Mouse (Mus musculus): Measurements from ENCODE around the gene Chic2. TPM values are rescaled to one million over a fixed set of nuclear protein-coding genes. Genes with fewer than 3 reads are reported as not detected.

Chic2 gene
- polyA plus RNA-seq, 1 experiment from 2014 or later = 37.8 TPM

- H3K9me3 ChIP-seq = no peaks in the 10 kb centered on the region
- no peaks in the 10 kb centered on the region for H3K27me3 ChIP-seq (ENCODE audit: insufficient read depth, poor library complexity, severe bottlenecking)
- peaks cover 2% of the 10 kb centered on the region; the same call in 1 of the 2 replicates for H3K36me3 ChIP-seq
- H3K4me1 ChIP-seq = peaks cover 17% of the 10 kb centered on the region
- H3K27ac ChIP-seq = no peak overlapping the region
- DNase-seq (ENCODE audit: low spot score) = no peak
- WGBS = 46% methylated on average over 15 of the region's 15 CpGs
- no peak overlapping the region for H3K4me3 ChIP-seq
Observed at GRCm38 (mm10) chr5:75046681-75047321, 2.2 kb upstream of the Chic2 start.

DNA sequence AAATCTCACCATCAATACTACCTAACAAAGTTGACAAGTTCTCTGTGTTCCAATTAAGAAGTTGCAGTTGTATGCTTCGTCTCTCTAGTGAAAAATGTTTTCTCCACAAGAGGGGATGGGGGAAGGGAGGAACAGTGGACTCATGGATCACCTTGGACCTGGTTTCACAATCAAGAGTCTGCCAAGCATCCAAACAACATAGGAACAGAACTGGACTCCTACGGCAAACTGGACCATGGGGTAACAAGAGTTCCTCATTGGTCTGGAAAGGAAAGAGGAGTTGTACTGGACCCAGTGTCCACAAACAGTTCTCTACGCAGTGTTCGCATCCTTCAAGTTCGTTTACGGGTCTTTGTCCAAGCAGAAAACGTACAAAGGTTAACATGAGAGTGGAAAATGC is 797 bp upstream of the Chic2 start:
- DNase-seq (ENCODE audit: low spot score) = no peak
- WGBS = 90% methylated on average over 7 of the region's 7 CpGs
- Histone ChIP-seq H3K4me1 (peaks cover 17% of the 10 kb centered on the region), H3K27ac (no peak overlapping the region), H3K27me3 (ENCODE audit: insufficient read depth, poor library complexity, severe bottlenecking) (no peaks in the 10 kb centered on the region), H3K9me3 (no peaks in the 10 kb centered on the region), H3K4me3 (no peak overlapping the region), H3K36me3 (peaks cover 8% of the 10 kb centered on the region; the same call in 1 of the 2 replicates)

DNA sequence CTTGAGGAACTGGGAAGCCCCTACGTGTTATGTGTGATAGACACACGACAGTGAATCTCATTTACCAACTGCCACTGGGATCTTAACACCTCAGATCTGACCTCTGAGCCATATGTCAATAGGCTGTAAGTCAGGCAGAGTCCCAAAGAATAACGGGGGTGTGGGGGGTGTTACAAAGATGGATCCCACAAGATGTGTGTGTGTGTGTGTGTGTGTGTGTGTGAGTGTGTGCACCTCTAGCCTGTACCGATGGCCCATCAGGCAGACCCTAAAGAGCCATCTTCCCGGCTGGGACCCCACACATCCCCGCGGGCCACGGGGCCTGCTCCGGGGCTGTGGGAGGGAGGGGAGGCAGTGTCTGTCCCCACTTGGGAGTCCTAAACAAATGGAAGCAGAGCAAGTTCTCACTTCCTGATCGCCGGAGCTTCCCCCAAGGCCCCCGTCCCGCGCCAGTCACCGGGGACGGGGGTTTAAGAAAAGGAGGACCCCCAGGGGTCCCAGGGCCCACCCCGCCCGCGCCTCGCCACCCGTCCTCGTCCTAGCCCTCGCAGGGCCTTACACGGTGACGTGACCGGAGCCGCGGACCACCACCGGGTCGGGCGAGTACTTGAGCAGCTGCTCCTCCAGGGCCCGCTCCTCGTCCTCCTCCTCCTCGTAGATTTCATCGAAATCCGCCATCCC is 813 bp downstream of the Chic2 start:
- no peaks in the 10 kb centered on the region for H3K27me3 ChIP-seq (ENCODE audit: insufficient read depth, poor library complexity, severe bottlenecking)

DNA sequence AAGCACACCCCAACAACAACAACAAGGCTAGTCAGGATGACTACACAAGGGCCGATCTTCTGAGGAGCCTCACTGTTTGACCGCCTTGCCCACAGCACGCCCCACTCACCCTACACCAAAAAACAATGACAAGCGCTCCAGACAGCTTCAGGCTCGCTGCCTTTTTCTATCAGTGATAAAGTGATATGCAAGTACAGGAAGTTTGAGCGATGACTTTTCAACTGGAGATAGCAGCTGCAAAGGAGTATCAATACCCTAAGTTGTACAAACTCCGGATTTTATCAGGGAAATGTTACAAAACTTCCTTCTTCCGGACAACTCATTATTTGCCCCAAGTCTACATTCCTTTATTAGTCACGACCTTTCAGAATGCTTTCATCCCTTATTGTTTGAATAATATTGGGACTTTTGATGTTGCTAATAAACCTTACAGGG is 1.5 kb downstream of the Chic2 start:
- peak overlapping the region; percentile 98; the same call in 1 of the 2 replicates for H3K27ac ChIP-seq
- WGBS = 27% methylated on average over 9 of the region's 9 CpGs
- H3K4me1 ChIP-seq = peaks cover 17% of the 10 kb centered on the region
- H3K9me3 ChIP-seq = no peaks in the 10 kb centered on the region
- H3K27me3 ChIP-seq (ENCODE audit: insufficient read depth, poor library complexity, severe bottlenecking) = no peaks in the 10 kb centered on the region
- H3K36me3 ChIP-seq = peaks cover 8% of the 10 kb centered on the region; the same call in 1 of the 2 replicates
- peak overlapping the region; percentile 99 for H3K4me3 ChIP-seq
- no peak for DNase-seq (ENCODE audit: low spot score)

More for the DNA sequence above, 813 bp downstream of the Chic2 start:
- under 1% methylated on average over 33 of the region's 36 CpGs for WGBS
- Histone ChIP-seq H3K9me3 (no peaks in the 10 kb centered on the region), H3K4me3 (peak overlapping the region; percentile 99), H3K4me1 (peaks cover 17% of the 10 kb centered on the region), H3K27ac (peak overlapping the region; percentile 98), H3K36me3 (peaks cover 8% of the 10 kb centered on the region; the same call in 1 of the 2 replicates)
- peak; percentile 84 for DNase-seq (ENCODE audit: low spot score)

DNA sequence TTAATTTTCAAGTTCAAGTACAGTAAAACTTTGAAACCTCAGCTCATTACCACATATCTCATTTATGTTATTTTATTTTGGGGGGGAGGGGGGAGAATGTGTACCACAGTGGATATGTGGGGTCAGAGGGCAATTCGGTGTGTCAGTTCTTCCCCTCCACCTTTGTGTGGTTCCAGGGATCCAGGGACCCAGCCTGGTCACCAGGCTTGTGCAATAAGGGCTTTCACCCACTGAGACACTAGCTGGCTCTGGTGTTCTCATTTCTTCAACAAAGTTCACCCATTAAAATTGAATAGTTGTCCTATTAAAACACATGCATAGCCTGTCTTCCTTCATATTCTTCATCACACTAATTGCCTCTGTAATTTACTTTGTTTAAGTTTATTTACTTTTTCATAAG is 5.3 kb downstream of the Chic2 start:
- Histone ChIP-seq H3K4me3 (no peak overlapping the region), H3K27me3 (ENCODE audit: insufficient read depth, poor library complexity, severe bottlenecking) (no peaks in the 10 kb centered on the region), H3K27ac (no peak overlapping the region), H3K9me3 (no peaks in the 10 kb centered on the region), H3K4me1 (peaks cover 17% of the 10 kb centered on the region), H3K36me3 (peaks cover 8% of the 10 kb centered on the region; the same call in 1 of the 2 replicates)
- no peak for DNase-seq (ENCODE audit: low spot score)
- WGBS = 87% methylated on average over 1 of the region's 1 CpGs

GRCm38 (mm10) chr5:75035475-75035874 is 9.1 kb downstream of the Chic2 start:
- Histone ChIP-seq H3K9me3 (no peaks in the 10 kb centered on the region), H3K4me1 (0 out of 2 replicates have a peak, but pooled peaks cover 5% of the 10 kb centered on the region), H3K4me3 (no peak overlapping the region), H3K27me3 (ENCODE audit: insufficient read depth, poor library complexity, severe bottlenecking) (no peaks in the 10 kb centered on the region), H3K27ac (no peak overlapping the region), H3K36me3 (0 out of 2 replicates have a peak, but pooled peaks cover 10% of the 10 kb centered on the region)
- no peak for DNase-seq (ENCODE audit: low spot score)
- 88% methylated on average over 3 of the region's 3 CpGs for WGBS

DNA sequence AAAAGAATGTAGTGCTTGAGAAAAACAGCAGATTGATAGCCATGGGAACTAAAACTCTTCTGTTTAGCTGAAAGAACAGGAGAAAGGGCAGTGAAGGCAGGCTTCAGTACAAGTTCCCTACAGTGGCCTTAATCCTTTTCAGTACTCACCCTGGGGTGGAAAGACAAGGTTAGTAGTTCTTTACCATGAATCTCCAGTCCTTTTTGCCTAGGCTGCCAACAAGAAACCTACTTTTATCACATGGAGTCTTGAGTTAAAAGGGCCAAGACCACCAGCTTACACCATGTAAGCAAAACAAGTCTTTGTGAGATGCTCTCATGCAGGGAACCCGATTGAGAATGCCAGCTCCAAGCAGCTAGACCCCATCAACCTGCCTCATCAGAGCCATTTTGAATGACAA is 29.8 kb downstream of the Chic2 start:
- no peaks in the 10 kb centered on the region for H3K9me3 ChIP-seq
- peaks cover 4% of the 10 kb centered on the region; the same call in 1 of the 2 replicates for H3K36me3 ChIP-seq
- no peaks in the 10 kb centered on the region for H3K27me3 ChIP-seq (ENCODE audit: insufficient read depth, poor library complexity, severe bottlenecking)
- no peak for DNase-seq (ENCODE audit: low spot score)
- no peak overlapping the region for H3K27ac ChIP-seq
- H3K4me3 ChIP-seq = no peak overlapping the region
- H3K4me1 ChIP-seq = no peaks in the 10 kb centered on the region
- WGBS = 89% methylated on average over 1 of the region's 1 CpGs

GRCm38 (mm10) chr5:75012771-75013421 is 31.7 kb downstream of the Chic2 start:
- peaks cover 8% of the 10 kb centered on the region for H3K36me3 ChIP-seq
- no peak overlapping the region for H3K4me3 ChIP-seq
- 78% methylated on average over 8 of the region's 8 CpGs for WGBS
- H3K9me3 ChIP-seq = no peaks in the 10 kb centered on the region
- no peak overlapping the region for H3K27ac ChIP-seq
- no peaks in the 10 kb centered on the region for H3K27me3 ChIP-seq (ENCODE audit: insufficient read depth, poor library complexity, severe bottlenecking)
- H3K4me1 ChIP-seq = no peaks in the 10 kb centered on the region
- DNase-seq (ENCODE audit: low spot score) = no peak

- Histone ChIP-seq H3K9me3 (no peaks in the 10 kb centered on the region), H3K27me3 (ENCODE audit: insufficient read depth, poor library complexity, severe bottlenecking) (no peaks in the 10 kb centered on the region), H3K36me3 (peaks cover 13% of the 10 kb centered on the region), H3K27ac (no peak overlapping the region), H3K4me1 (no peaks in the 10 kb centered on the region), H3K4me3 (no peak overlapping the region)
- no peak for DNase-seq (ENCODE audit: low spot score)
- 69% methylated on average over 4 of the region's 4 CpGs for WGBS
Observed at GRCm38 (mm10) chr5:75011985-75012738, 32.4 kb downstream of the Chic2 start.

GRCm38 (mm10) chr5:75004755-75005154 is 39.8 kb downstream of the Chic2 start:
- no peak for DNase-seq (ENCODE audit: low spot score)
- H3K36me3 ChIP-seq = peaks cover 19% of the 10 kb centered on the region
- WGBS = 67% methylated on average over 3 of the region's 3 CpGs
- H3K27ac ChIP-seq = no peak overlapping the region
- no peak overlapping the region for H3K4me3 ChIP-seq
- no peaks in the 10 kb centered on the region for H3K27me3 ChIP-seq (ENCODE audit: insufficient read depth, poor library complexity, severe bottlenecking)
- no peaks in the 10 kb centered on the region for H3K9me3 ChIP-seq
- H3K4me1 ChIP-seq = no peaks in the 10 kb centered on the region

DNA sequence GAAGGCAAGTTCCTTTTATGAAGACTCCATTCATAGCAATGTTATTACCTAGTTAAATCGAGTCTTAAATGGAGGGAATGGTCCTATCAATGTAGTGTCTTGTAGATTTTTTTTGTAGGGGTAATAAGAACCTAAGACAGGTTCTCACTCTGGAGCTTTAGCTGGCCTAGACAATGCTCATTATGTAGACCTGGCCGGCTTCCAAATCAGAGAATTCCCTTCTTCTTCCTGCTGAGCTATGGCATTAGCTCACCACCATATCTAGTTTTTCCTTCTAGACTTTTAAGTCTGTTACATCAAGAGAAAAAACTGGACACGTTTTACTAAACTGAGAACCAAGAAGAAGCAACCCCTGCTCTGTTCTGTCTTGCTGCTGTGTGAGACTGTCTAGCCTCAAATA is 42.5 kb downstream of the Chic2 start:
- no peak for DNase-seq (ENCODE audit: low spot score)
- no peak overlapping the region for H3K4me3 ChIP-seq
- no peaks in the 10 kb centered on the region for H3K4me1 ChIP-seq
- WGBS = 84% methylated on average over 3 of the region's 3 CpGs
- H3K9me3 ChIP-seq = no peaks in the 10 kb centered on the region
- H3K27me3 ChIP-seq (ENCODE audit: insufficient read depth, poor library complexity, severe bottlenecking) = no peaks in the 10 kb centered on the region
- peaks cover 16% of the 10 kb centered on the region for H3K36me3 ChIP-seq
- H3K27ac ChIP-seq = no peak overlapping the region

DNA sequence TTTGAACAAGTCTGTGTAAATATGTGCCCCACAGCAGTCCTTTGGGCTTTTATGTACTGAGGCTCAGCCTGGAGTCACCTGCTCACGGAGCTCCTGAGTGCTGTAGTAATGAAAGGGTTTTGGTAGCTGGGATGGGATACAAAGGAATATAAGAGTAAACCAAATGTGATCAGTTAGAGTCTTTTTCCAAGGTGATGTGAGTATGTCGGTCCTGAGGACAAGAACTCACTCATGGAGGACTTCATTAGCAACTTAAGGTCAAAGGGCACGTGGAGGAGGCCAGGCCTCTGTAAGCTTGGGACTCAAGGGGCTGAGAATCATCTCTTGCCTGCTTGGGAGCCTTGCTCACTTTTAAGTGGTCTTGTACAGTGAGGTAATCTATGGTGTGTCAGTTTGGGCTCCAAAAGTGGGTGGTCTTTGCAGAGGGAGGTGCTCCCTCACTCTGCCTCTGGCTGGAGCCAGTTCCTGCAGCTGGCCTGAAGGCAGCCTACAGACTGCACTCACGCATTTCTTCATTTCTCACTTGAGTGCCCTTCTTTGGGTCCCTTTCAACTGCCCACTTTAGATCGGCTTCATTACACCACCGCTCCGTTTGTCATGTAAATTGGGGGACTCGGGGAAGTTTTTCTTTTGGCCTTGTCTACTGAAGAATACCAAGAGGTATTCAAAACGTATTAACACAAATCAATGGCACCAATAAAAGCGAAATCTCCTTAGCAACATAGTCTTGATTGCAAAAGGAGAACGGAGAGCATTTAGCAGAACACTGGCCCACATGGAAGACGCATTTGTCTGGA is 45.7 kb downstream of the Chic2 start:
- H3K27me3 ChIP-seq (ENCODE audit: insufficient read depth, poor library complexity, severe bottlenecking) = no peaks in the 10 kb centered on the region
- no peaks in the 10 kb centered on the region for H3K9me3 ChIP-seq
- WGBS = 82% methylated on average over 12 of the region's 12 CpGs
- H3K4me1 ChIP-seq = peaks cover 7% of the 10 kb centered on the region; the same call in 1 of the 2 replicates
- no peak overlapping the region for H3K4me3 ChIP-seq
- peaks cover 26% of the 10 kb centered on the region for H3K36me3 ChIP-seq
- DNase-seq (ENCODE audit: low spot score) = no peak
- H3K27ac ChIP-seq = no peak overlapping the region
